Mouse (Mus musculus) lung, postnatal 10 days (tissue): Measurements from ENCODE around the gene Vamp3.
"Not testable (repeated sequence)": the region's sequence is repeated elsewhere in the genome, so short reads cannot be mapped to it uniquely, and the experiment has no call there.

Experiments
- DNase-seq: peaks from one replicate; pipeline ENCODE4 v3.0.0; 2021

The Vamp3 gene

GRCm38 (mm10) chr4:151044037-151044943 is 13.5 kb downstream of the Vamp3 start, which contains the start of gene Per3:
Gene Per3 (minus strand): TSS chr4:151044665.
- DNase-seq = peak; percentile 99

- peak; percentile 67 for DNase-seq
Measured at GRCm38 (mm10) chr4:151043281-151043680, 14.5 kb downstream of the Vamp3 start.

GRCm38 (mm10) chr4:151041506-151041905 is 16.3 kb downstream of the Vamp3 start:
- DNase-seq = no peak

- no peak for DNase-seq
Measured at GRCm38 (mm10) chr4:151037800-151038199, 20.0 kb downstream of the Vamp3 start.

GRCm38 (mm10) chr4:151036521-151036920 is 21.2 kb downstream of the Vamp3 start:
- no peak for DNase-seq

GRCm38 (mm10) chr4:151027001-151027400 is 30.8 kb downstream of the Vamp3 start:
- DNase-seq = peak; percentile 49

- no peak for DNase-seq
Measured at GRCm38 (mm10) chr4:151024152-151024551, 33.6 kb downstream of the Vamp3 start.

- DNase-seq = not testable (repeated sequence)
Measured at GRCm38 (mm10) chr4:151017356-151017755, 40.4 kb downstream of the Vamp3 start.

GRCm38 (mm10) chr4:151015946-151016345 is 41.8 kb downstream of the Vamp3 start:
- DNase-seq = no peak

- peak; percentile 42 for DNase-seq
Measured at GRCm38 (mm10) chr4:151010316-151010715, 47.4 kb downstream of the Vamp3 start.

- peak; percentile 67 for DNase-seq
Measured at GRCm38 (mm10) chr4:151006945-151007344, 50.8 kb downstream of the Vamp3 start.

- DNase-seq = no peak
Measured at GRCm38 (mm10) chr4:151005656-151006318, 52.0 kb downstream of the Vamp3 start.

- no peak for DNase-seq
Measured at GRCm38 (mm10) chr4:151001397-151001796, 56.4 kb downstream of the Vamp3 start.

- DNase-seq = no peak
Measured at GRCm38 (mm10) chr4:150998626-150999025, 59.1 kb downstream of the Vamp3 start.
